Mouse (Mus musculus) cortical plate, adult 2 months (tissue): Measurements from ENCODE around the gene Arfip1.

Source experiments
- CTCF ChIP-seq: fragments of 200-500 bp; IDR thresholded peaks from 2 replicates; pipeline ENCODE4 v1.5.1; 2011; ENCODE audit warnings: mild to moderate bottlenecking, control low read depth, low read length; ENCODE audit not compliant: insufficient read depth; ENCODE audit errors: extremely low read depth
- POLR2A ChIP-seq: fragments of 200-500 bp; IDR thresholded peaks from 2 replicates; pipeline ENCODE4 v1.6.1; 2011; ENCODE audit warnings: mild to moderate bottlenecking, low read length, control low read depth; ENCODE audit not compliant: insufficient read depth; ENCODE audit errors: extremely low read depth

- no peak for TF ChIP-seq CTCF
- TF ChIP-seq POLR2A, result no peak
Measured at GRCm38 (mm10) chr3:84558301-84558700, 24.1 kb downstream of the Arfip1 start.
